Mouse (Mus musculus) gastrocnemius, postnatal 4 days (tissue): ENCODE measurements at regions not wholly inside any gene's neighbourhood (a gene's known extent, or its start where the extent isn't known, plus 50 kb on each side); places are given as distances from the start of the nearest gene placed in this dataset.
"Not testable (repeated sequence)": the region's sequence is repeated elsewhere in the genome, so short reads cannot be mapped to it uniquely, and the experiment has no call there.

Experiments
- DNase-seq, 2 experiments: peaks; one replicate each; pipeline ENCODE4 v3.0.0; 2021 to 2022; ENCODE audit warnings: low spot score in 2 of 2, mixed read lengths in 2 of 2

GRCm38 (mm10) chr12:22030717-22031116 is 613.3 kb upstream of the Ywhaq start:
- peak; percentile 12 to 19 for DNase-seq

- DNase-seq: not testable (repeated sequence)
Measured at GRCm38 (mm10) chr12:22030263-22030662, 612.8 kb upstream of the Ywhaq start.
